Mouse (Mus musculus) MEL (cell line): ENCODE results near the gene Pla2r1. TPM values are rescaled to one million over a fixed set of nuclear protein-coding genes. Genes with fewer than 3 reads are reported as not detected.

Experiments
- DNase-seq: peaks from one replicate; pipeline ENCODE4 v3.0.0; 2011; ENCODE audit warnings: low read depth, low spot score
- H3K27ac ChIP-seq: 2 replicates; pipeline ENCODE4 v1.5.1; 2012; ENCODE audit warnings: low read depth, mild to moderate bottlenecking, control low read depth, low read length, moderate library complexity; ENCODE audit not compliant: control insufficient read depth
- H3K27me3 ChIP-seq, 2 experiments: fragments of 150-350 bp in 1 of 2; sonication (generic) in 1 of 2; 2 replicates each; pipeline ENCODE4 v1.6.1; 2012; ENCODE audit warnings: low read length in 2 of 2, mild to moderate bottlenecking in 2 of 2, improper control_type of control experiment in 1 of 2, moderate library complexity in 1 of 2; ENCODE audit not compliant: insufficient read depth in 2 of 2, control insufficient read depth in 1 of 2
- H3K36me3 ChIP-seq, 2 experiments: 2 replicates each; pipeline ENCODE4 v1.6.1; 2012 to 2014; ENCODE audit warnings: low read length in 2 of 2, improper control_type of control experiment in 1 of 2, inconsistent platforms in 1 of 2, mild to moderate bottlenecking in 1 of 2; ENCODE audit not compliant: insufficient read depth in 2 of 2, control insufficient read depth in 1 of 2
- H3K4me1 ChIP-seq, 2 experiments: fragments of 150-350 bp in 1 of 2; sonication (generic) in 1 of 2; 2 replicates each; pipeline ENCODE4 v1.6.1; 2012; ENCODE audit warnings: low read length in 2 of 2, improper control_type of control experiment in 1 of 2, mild to moderate bottlenecking in 1 of 2; ENCODE audit not compliant: insufficient read depth in 2 of 2, control insufficient read depth in 1 of 2
- H3K4me3 ChIP-seq, 2 experiments: fragments of 150-350 bp in 1 of 2; sonication (generic) in 1 of 2; 2 replicates each; pipeline ENCODE4 v1.5.1; 2012; ENCODE audit warnings: low read depth in 2 of 2, low read length in 2 of 2, mild to moderate bottlenecking in 2 of 2, moderate library complexity in 2 of 2, control low read depth in 1 of 2, improper control_type of control experiment in 1 of 2; ENCODE audit not compliant: control insufficient read depth in 1 of 2, insufficient read depth in 1 of 2
- H3K79me2 ChIP-seq: 2 replicates; pipeline ENCODE4 v1.6.1; 2012; ENCODE audit warnings: mild to moderate bottlenecking, low read length, moderate library complexity; ENCODE audit not compliant: control insufficient read depth, poor library complexity, insufficient read depth
- H3K9ac ChIP-seq: 2 replicates; pipeline ENCODE4 v1.6.1; 2012; ENCODE audit warnings: low read depth, mild to moderate bottlenecking, control low read depth, low read length, moderate library complexity; ENCODE audit not compliant: control insufficient read depth, poor library complexity, severe bottlenecking
- H3K9me3 ChIP-seq: fragments of 150-350 bp; sonication (generic); replicated peaks from 2 replicates; pipeline ENCODE4 v1.6.1; 2012; ENCODE audit warnings: mild to moderate bottlenecking, low read length, improper control_type of control experiment, moderate library complexity; ENCODE audit not compliant: insufficient read depth
- BHLHE40 ChIP-seq: IDR thresholded peaks from 2 replicates; pipeline ENCODE4 v1.6.1; 2012; ENCODE audit warnings: low read depth, mild to moderate bottlenecking, inconsistent platforms, low read length, improper control_type of control experiment, borderline replicate concordance
- CHD2 ChIP-seq: IDR thresholded peaks from 2 replicates; pipeline ENCODE4 v1.6.1; 2011; ENCODE audit warnings: low read length, improper control_type of control experiment
- CTCF ChIP-seq, 3 experiments: IDR thresholded peaks in 2 of 3; conservative IDR thresholded peaks in 1 of 3; 2 replicates each; pipeline ENCODE4 v1.5.1; 2011 to 2012; ENCODE audit warnings: low read length in 3 of 3, low read depth in 2 of 3, mild to moderate bottlenecking in 2 of 3, improper control_type of control experiment in 1 of 3, inconsistent platforms in 1 of 3, mixed read lengths in 1 of 3, moderate library complexity in 1 of 3; ENCODE audit not compliant: control insufficient read depth in 1 of 3, insufficient read depth in 1 of 3, poor library complexity in 1 of 3, severe bottlenecking in 1 of 3
- E2F4 ChIP-seq: IDR thresholded peaks from 2 replicates; pipeline ENCODE4 v1.6.1; 2011; ENCODE audit warnings: low read depth, low read length, improper control_type of control experiment, borderline replicate concordance
- EP300 ChIP-seq, 2 experiments: IDR thresholded peaks; 2 replicates each; pipeline ENCODE4 v1.6.1; 2011; ENCODE audit warnings: improper control_type of control experiment in 2 of 2, low read length in 2 of 2, low read depth in 1 of 2, mild to moderate bottlenecking in 1 of 2
- ETS1 ChIP-seq: IDR thresholded peaks from 2 replicates; pipeline ENCODE4 v1.6.1; 2012; ENCODE audit warnings: low read depth, mild to moderate bottlenecking, inconsistent platforms, low read length, improper control_type of control experiment, moderate library complexity
- GABPA ChIP-seq: IDR thresholded peaks from 2 replicates; pipeline ENCODE4 v1.6.1; 2012; ENCODE audit warnings: low read depth, mild to moderate bottlenecking, inconsistent platforms, low read length, improper control_type of control experiment, moderate library complexity
- KAT2A ChIP-seq: conservative IDR thresholded peaks from 2 replicates; pipeline ENCODE4 v1.6.1; 2012; ENCODE audit warnings: low read depth, low read length, improper control_type of control experiment, inconsistent platforms
- MEF2A ChIP-seq: IDR thresholded peaks from 2 replicates; pipeline ENCODE4 v1.6.1; 2014; ENCODE audit warnings: low read depth, mild to moderate bottlenecking, inconsistent platforms, low read length, improper control_type of control experiment; ENCODE audit not compliant: poor library complexity, insufficient replicate concordance, severe bottlenecking; ENCODE audit errors: extremely low read depth
- MXI1 ChIP-seq: IDR thresholded peaks from 2 replicates; pipeline ENCODE4 v1.6.1; 2011; ENCODE audit warnings: mild to moderate bottlenecking, low read depth, low read length, improper control_type of control experiment
- MYB ChIP-seq: IDR thresholded peaks from 2 replicates; pipeline ENCODE4 v1.6.1; 2011; ENCODE audit warnings: mild to moderate bottlenecking, low read depth, low read length, improper control_type of control experiment
- MYC ChIP-seq: IDR thresholded peaks from 2 replicates; pipeline ENCODE4 v1.6.1; 2011; ENCODE audit warnings: low read depth, mild to moderate bottlenecking, low read length, improper control_type of control experiment, moderate library complexity
- NRF1 ChIP-seq: IDR thresholded peaks from 2 replicates; pipeline ENCODE4 v1.6.1; 2014; ENCODE audit warnings: low read depth, mild to moderate bottlenecking, inconsistent platforms, low read length, improper control_type of control experiment, moderate library complexity; ENCODE audit not compliant: poor library complexity, insufficient read depth, severe bottlenecking
- POLR2A ChIP-seq, 2 experiments: IDR thresholded peaks; 2 replicates each; pipeline ENCODE4 v1.6.1; 2011 to 2012; ENCODE audit warnings: low read length in 2 of 2, mild to moderate bottlenecking in 2 of 2, control low read depth in 1 of 2, improper control_type of control experiment in 1 of 2, low read depth in 1 of 2, moderate library complexity in 1 of 2; ENCODE audit not compliant: control insufficient read depth in 1 of 2, insufficient read depth in 1 of 2, poor library complexity in 1 of 2
- POLR2AphosphoS2 ChIP-seq: IDR thresholded peaks from 2 replicates; pipeline ENCODE4 v1.6.1; 2011; ENCODE audit warnings: low read length, improper control_type of control experiment
- POLR2AphosphoS5 ChIP-seq: IDR thresholded peaks from 2 replicates; pipeline ENCODE4 v1.6.1; 2012; ENCODE audit warnings: low read depth, borderline replicate concordance, mild to moderate bottlenecking, inconsistent platforms, low read length, moderate library complexity, mixed read lengths
- RCOR1 ChIP-seq: IDR thresholded peaks from 2 replicates; pipeline ENCODE4 v1.6.1; 2012; ENCODE audit warnings: low read depth, mild to moderate bottlenecking, inconsistent platforms, low read length, improper control_type of control experiment
- SIN3A ChIP-seq: IDR thresholded peaks from 2 replicates; pipeline ENCODE4 v1.6.1; 2012; ENCODE audit warnings: low read length, improper control_type of control experiment, inconsistent platforms
- SMC3 ChIP-seq: IDR thresholded peaks from 2 replicates; pipeline ENCODE4 v1.6.1; 2011; ENCODE audit warnings: low read depth, low read length, improper control_type of control experiment
- TAL1 ChIP-seq: IDR thresholded peaks from 2 replicates; pipeline ENCODE4 v1.6.1; 2012; ENCODE audit warnings: mild to moderate bottlenecking, inconsistent platforms, low read length, moderate library complexity, mixed read lengths
- UBTF ChIP-seq: IDR thresholded peaks from 2 replicates; pipeline ENCODE4 v1.6.1; 2012; ENCODE audit warnings: low read depth, mild to moderate bottlenecking, inconsistent platforms, low read length, improper control_type of control experiment, moderate library complexity, borderline replicate concordance; ENCODE audit not compliant: insufficient read depth
- USF1 ChIP-seq: IDR thresholded peaks from 2 replicates; pipeline ENCODE4 v1.6.1; 2014; ENCODE audit warnings: low read depth, mild to moderate bottlenecking, inconsistent platforms, low read length, improper control_type of control experiment, moderate library complexity
- USF2 ChIP-seq, 2 experiments: IDR thresholded peaks; 2 replicates each; pipeline ENCODE4 v1.6.1; 2011 to 2012; ENCODE audit warnings: improper control_type of control experiment in 2 of 2, low read length in 2 of 2, borderline replicate concordance in 1 of 2, inconsistent platforms in 1 of 2, low read depth in 1 of 2, mild to moderate bottlenecking in 1 of 2; ENCODE audit not compliant: insufficient read depth in 1 of 2
- ZKSCAN1 ChIP-seq: IDR thresholded peaks from 2 replicates; pipeline ENCODE4 v1.6.1; 2012; ENCODE audit warnings: low read depth, mild to moderate bottlenecking, inconsistent platforms, low read length, improper control_type of control experiment, moderate library complexity
- ZNF384 ChIP-seq: IDR thresholded peaks from 2 replicates; pipeline ENCODE4 v1.6.1; 2012; ENCODE audit warnings: low read depth, mild to moderate bottlenecking, inconsistent platforms, low read length, improper control_type of control experiment
- polyA plus RNA-seq, 2 experiments: library from polyadenylated mRNA; stranded (reverse) in 1 of 2; unstranded in 1 of 2; fragments of >175 nt in 1 of 2; fragments of >200 nt in 1 of 2; gene quantifications; 2 replicates each; pipeline versions ENCODE4 v1.2.1 to v1.2.4; 2012; ENCODE audit warnings: low replicate concordance in 2 of 2, low read depth in 1 of 2; ENCODE audit not compliant: insufficient read length in 2 of 2, insufficient read depth in 1 of 2, missing spikeins in 1 of 2
- total RNA-seq: library from RNA; depleted of rRNA; stranded (reverse); fragments of 300-350 nt; gene quantifications from 2 replicates; pipeline ENCODE4 v1.2.3, GENCODE M21; 2012

Pla2r1 gene
- total and polyA plus RNA-seq, 3 experiments, result not detected

DNA sequence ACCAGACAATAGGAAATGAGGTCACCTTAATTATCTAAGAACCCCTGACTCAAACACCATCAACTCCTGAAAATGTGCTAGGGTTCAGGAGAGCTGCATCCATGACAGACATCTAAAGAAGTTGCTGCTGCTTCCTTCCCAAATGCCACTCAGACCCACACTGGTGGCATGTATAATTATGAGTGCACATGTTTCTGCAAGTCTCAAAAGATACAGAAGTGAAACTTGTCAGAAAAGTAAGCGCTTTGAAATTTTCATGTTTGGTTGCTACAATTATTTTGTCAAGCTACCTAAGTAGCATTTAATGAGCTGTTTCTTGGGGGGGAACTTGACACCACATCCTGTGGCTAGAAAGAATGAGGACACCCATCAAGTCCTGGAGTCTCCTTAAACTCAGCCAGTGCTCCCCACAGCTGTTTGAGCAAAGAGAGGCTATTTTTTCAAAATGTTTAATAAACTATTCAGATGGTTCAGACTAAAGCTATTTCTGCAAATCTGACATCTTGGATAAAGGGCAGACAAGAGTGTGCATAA is 52.5 kb downstream of the Pla2r1 start:
- Histone ChIP-seq H3K9ac (no peak overlapping the region), H3K79me2 (no peaks in the 10 kb centered on the region), H3K9me3 (no peaks in the 10 kb centered on the region), H3K4me3 (no peak overlapping the region), H3K27ac (no peak overlapping the region), H3K4me1 (no peaks in the 10 kb centered on the region), H3K36me3 (no peaks in the 10 kb centered on the region), H3K27me3 (no peaks in the 10 kb centered on the region; a peak in 1 of 4 replicates)
- TF ChIP-seq ZKSCAN1 (no peak), BHLHE40 (no peak), MEF2A (no peak), POLR2AphosphoS2 (no peak), MXI1 (no peak), RCOR1 (no peak), USF1 (no peak), MYB (no peak), ZNF384 (no peak), MYC (no peak), KAT2A (no peak), CTCF (IDR thresholded peaks at IDR 0.05 in 2 of 3, conservative IDR thresholded peaks at IDR 0.05 in 1 of 3; ENCODE audit: control insufficient read depth in 1 of 3, insufficient read depth in 1 of 3, low read depth in 2 of 3, low read length in 3 of 3, poor library complexity in 1 of 3, severe bottlenecking in 1 of 3) (no peak), SMC3 (no peak), SIN3A (no peak)
- DNase-seq, result no peak

DNA sequence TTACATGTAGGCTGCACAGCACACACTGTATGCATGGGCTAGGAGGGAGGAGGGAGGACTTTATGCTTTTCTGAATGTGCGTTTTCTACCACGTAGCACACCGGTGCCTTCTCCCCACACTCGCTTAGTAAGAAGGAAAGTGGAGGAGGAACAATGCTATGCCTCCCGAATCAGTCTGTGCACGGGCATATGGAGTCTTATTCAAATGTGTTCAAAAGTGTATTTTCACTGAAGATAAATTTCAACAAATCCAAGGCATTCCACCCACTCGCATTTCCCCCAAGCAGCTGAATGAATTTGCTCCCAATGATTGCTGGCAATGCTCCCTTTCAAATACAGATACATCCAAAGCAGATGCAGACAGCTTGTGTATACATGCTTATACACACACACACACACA is 73.2 kb downstream of the Pla2r1 start:
- H3K36me3 ChIP-seq, result no peaks in the 10 kb centered on the region
- H3K9ac ChIP-seq, result no peak overlapping the region
- no peaks in the 10 kb centered on the region for H3K9me3 ChIP-seq
- no peaks in the 10 kb centered on the region for H3K4me1 ChIP-seq
- H3K4me3 ChIP-seq, result no peak overlapping the region
- H3K79me2 ChIP-seq, result no peaks in the 10 kb centered on the region
- H3K27me3 ChIP-seq, result no peaks in the 10 kb centered on the region
- TF ChIP-seq POLR2A (IDR thresholded peaks at IDR 0.05; ENCODE audit: control insufficient read depth in 1 of 2, insufficient read depth in 1 of 2, low read depth in 1 of 2, low read length in 2 of 2, poor library complexity in 1 of 2), result no peak
- no peak for TF ChIP-seq ETS1
- no peak for TF ChIP-seq USF2 (IDR thresholded peaks at IDR 0.05; ENCODE audit: borderline replicate concordance in 1 of 2, insufficient read depth in 1 of 2, low read depth in 1 of 2, low read length in 2 of 2)
- no peak for TF ChIP-seq CHD2
- TF ChIP-seq TAL1, result no peak
- no peak for TF ChIP-seq UBTF
- TF ChIP-seq E2F4, result no peak
- no peak for TF ChIP-seq KAT2A
- TF ChIP-seq POLR2AphosphoS5, result no peak
- no peak for TF ChIP-seq GABPA
- no peak for TF ChIP-seq CTCF (IDR thresholded peaks at IDR 0.05 in 2 of 3, conservative IDR thresholded peaks at IDR 0.05 in 1 of 3; ENCODE audit: control insufficient read depth in 1 of 3, insufficient read depth in 1 of 3, low read depth in 2 of 3, low read length in 3 of 3, poor library complexity in 1 of 3, severe bottlenecking in 1 of 3)
- TF ChIP-seq NRF1, result no peak
- TF ChIP-seq EP300 (IDR thresholded peaks at IDR 0.05; ENCODE audit: low read depth in 1 of 2, low read length in 2 of 2), result no peak
- no peak overlapping the region for H3K27ac ChIP-seq
- no peak for DNase-seq
